Mouse (Mus musculus): Measurements from ENCODE around the gene 4933405L10Rik.

Gene 4933405L10Rik

DNA sequence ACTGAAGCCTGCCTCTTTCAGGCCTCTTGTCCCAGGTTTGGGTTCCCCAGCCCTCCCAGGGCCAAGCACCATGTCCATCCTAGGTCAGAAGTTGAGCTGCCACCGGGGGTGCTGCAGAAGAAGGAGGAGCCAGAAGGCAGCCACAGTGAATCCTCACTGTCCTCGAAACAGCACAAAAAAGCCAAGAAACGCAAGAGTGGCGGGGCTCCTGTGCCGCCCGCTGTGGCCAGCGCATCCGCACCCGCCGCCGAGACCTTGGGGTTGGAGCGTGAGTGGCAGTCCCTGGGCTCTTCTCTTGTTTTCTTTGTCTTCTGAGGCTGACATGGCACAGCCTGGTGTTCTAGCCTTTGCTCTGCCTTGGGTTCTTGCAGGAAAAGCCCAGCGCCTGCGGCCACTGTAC lies 1.9 kb downstream of the 4933405L10Rik start:
- Histone ChIP-seq H3K27me3 (ENCODE audit: control insufficient read depth, insufficient read depth, low read length, poor library complexity, severe bottlenecking) (no peaks in the 10 kb centered on the region), H3K36me3 (ENCODE audit: control insufficient read depth, insufficient read depth, low read length, poor library complexity, severe bottlenecking) (no peaks in the 10 kb centered on the region)
- DNase-seq (ENCODE audit: low read depth, low spot score): no peak

DNA sequence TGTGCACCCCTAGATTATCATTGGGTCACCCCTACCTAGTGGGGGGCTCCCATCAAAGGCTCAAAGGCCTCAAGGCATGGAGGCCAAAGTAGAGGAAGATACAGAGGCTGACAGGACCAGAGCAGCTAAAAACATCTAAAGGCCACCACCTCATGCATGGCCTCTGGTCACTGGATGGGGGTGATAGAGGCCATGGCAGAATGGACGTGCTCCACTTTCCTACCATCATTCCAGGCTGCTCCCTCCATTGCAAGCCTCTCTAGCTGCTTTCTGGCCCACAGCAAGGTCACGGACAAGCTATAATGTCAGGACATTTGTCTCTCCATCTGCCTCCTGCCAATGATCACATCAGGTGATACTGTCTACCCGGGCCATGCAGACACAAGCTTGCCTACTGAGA lies 4.8 kb downstream of the 4933405L10Rik start:
- no peaks in the 10 kb centered on the region for H3K27me3 ChIP-seq (ENCODE audit: control insufficient read depth, insufficient read depth, low read length, poor library complexity, severe bottlenecking)
- H3K36me3 ChIP-seq (ENCODE audit: control insufficient read depth, insufficient read depth, low read length, poor library complexity, severe bottlenecking): no peaks in the 10 kb centered on the region
- DNase-seq (ENCODE audit: low read depth, low spot score): no peak

GRCm38 (mm10) chr8:105714139-105714538 lies 6.7 kb downstream of the 4933405L10Rik start:
- DNase-seq (ENCODE audit: low read depth, low spot score): peak; percentile 93
- H3K36me3 ChIP-seq (ENCODE audit: control insufficient read depth, insufficient read depth, low read length, poor library complexity, severe bottlenecking): no peaks in the 10 kb centered on the region
- H3K27me3 ChIP-seq (ENCODE audit: control insufficient read depth, insufficient read depth, low read length, poor library complexity, severe bottlenecking): no peaks in the 10 kb centered on the region

GRCm38 (mm10) chr8:105715042-105715441 lies 7.6 kb downstream of the 4933405L10Rik start:
- Histone ChIP-seq H3K36me3 (ENCODE audit: control insufficient read depth, insufficient read depth, low read length, poor library complexity, severe bottlenecking) (no peaks in the 10 kb centered on the region), H3K27me3 (ENCODE audit: control insufficient read depth, insufficient read depth, low read length, poor library complexity, severe bottlenecking) (no peaks in the 10 kb centered on the region)
- DNase-seq (ENCODE audit: low read depth, low spot score): no peak

- DNase-seq (ENCODE audit: low read depth, low spot score): no peak
- no peaks in the 10 kb centered on the region for H3K27me3 ChIP-seq (ENCODE audit: control insufficient read depth, insufficient read depth, low read length, poor library complexity, severe bottlenecking)
- no peaks in the 10 kb centered on the region for H3K36me3 ChIP-seq (ENCODE audit: control insufficient read depth, insufficient read depth, low read length, poor library complexity, severe bottlenecking)
Observed at GRCm38 (mm10) chr8:105716302-105716945, 9.0 kb downstream of the 4933405L10Rik start.

DNA sequence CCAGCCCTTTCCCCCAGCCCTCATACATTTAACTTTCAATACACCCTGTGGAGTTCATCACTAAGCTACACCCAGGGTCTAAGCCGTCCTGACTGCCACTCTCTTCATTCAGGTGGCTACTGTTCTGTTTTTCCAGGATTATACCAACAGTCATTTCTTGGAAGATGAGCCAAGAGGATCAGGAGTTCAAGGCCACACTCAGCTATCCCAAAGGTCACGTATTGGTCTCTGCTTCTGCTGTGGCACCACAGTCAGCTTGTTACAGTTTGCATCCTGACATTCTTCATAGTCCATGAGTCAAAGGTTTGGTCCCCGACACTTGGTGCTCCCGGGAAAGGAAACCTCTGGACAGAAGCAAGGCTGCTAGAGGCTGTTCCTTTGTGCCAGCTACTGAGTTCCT lies 12.2 kb downstream of the 4933405L10Rik start:
- no peak for DNase-seq (ENCODE audit: low read depth, low spot score)
- Histone ChIP-seq H3K36me3 (ENCODE audit: control insufficient read depth, insufficient read depth, low read length, poor library complexity, severe bottlenecking) (no peaks in the 10 kb centered on the region), H3K27me3 (ENCODE audit: control insufficient read depth, insufficient read depth, low read length, poor library complexity, severe bottlenecking) (no peaks in the 10 kb centered on the region)

DNA sequence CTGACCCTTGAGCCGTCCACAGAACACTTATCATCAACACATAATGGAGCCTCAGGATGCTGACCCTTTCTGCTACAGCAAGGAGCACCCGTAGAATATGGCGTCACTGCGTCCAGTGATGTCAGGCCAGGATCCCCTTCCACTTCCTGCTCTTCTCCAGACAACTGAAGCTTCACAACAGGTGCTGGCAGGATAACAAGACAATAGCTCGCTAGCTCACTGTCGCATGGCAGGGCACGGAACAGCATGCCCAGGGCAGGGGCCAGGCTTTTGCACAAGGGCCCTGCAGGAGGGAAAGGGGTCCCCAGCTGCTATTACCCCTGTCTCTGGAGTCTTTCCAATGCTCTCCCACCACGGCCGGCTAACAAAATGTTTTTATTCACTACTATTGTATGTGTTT lies 15.4 kb downstream of the 4933405L10Rik start:
- H3K27me3 ChIP-seq (ENCODE audit: control insufficient read depth, insufficient read depth, low read length, poor library complexity, severe bottlenecking): no peaks in the 10 kb centered on the region
- DNase-seq (ENCODE audit: low read depth, low spot score): no peak
- H3K36me3 ChIP-seq (ENCODE audit: control insufficient read depth, insufficient read depth, low read length, poor library complexity, severe bottlenecking): no peaks in the 10 kb centered on the region

GRCm38 (mm10) chr8:105725726-105726125 lies 18.3 kb downstream of the 4933405L10Rik start:
- DNase-seq (ENCODE audit: low read depth, low spot score): no peak

GRCm38 (mm10) chr8:105727397-105728124 lies 20.1 kb downstream of the 4933405L10Rik start:
- no peaks in the 10 kb centered on the region for H3K27me3 ChIP-seq (ENCODE audit: control insufficient read depth, insufficient read depth, low read length, poor library complexity, severe bottlenecking)
- H3K36me3 ChIP-seq (ENCODE audit: control insufficient read depth, insufficient read depth, low read length, poor library complexity, severe bottlenecking): no peaks in the 10 kb centered on the region
- DNase-seq (ENCODE audit: low read depth, low spot score): no peak

More at GRCm38 (mm10) chr8:105725726-105726125, 18.3 kb downstream of the 4933405L10Rik start:
- Histone ChIP-seq H3K27me3 (ENCODE audit: control insufficient read depth, insufficient read depth, low read length, poor library complexity, severe bottlenecking) (no peaks in the 10 kb centered on the region), H3K36me3 (ENCODE audit: control insufficient read depth, insufficient read depth, low read length, poor library complexity, severe bottlenecking) (no peaks in the 10 kb centered on the region)

GRCm38 (mm10) chr8:105732186-105732585 lies 24.7 kb downstream of the 4933405L10Rik start:
- DNase-seq (ENCODE audit: low read depth, low spot score): no peak

GRCm38 (mm10) chr8:105739216-105739615 lies 31.8 kb downstream of the 4933405L10Rik start:
- Histone ChIP-seq H3K36me3 (ENCODE audit: control insufficient read depth, insufficient read depth, low read length, poor library complexity, severe bottlenecking) (no peaks in the 10 kb centered on the region), H3K27me3 (ENCODE audit: control insufficient read depth, insufficient read depth, low read length, poor library complexity, severe bottlenecking) (no peaks in the 10 kb centered on the region)
- no peak for DNase-seq (ENCODE audit: low read depth, low spot score)

More at GRCm38 (mm10) chr8:105732186-105732585, 24.7 kb downstream of the 4933405L10Rik start:
- no peaks in the 10 kb centered on the region for H3K36me3 ChIP-seq (ENCODE audit: control insufficient read depth, insufficient read depth, low read length, poor library complexity, severe bottlenecking)
- H3K27me3 ChIP-seq (ENCODE audit: control insufficient read depth, insufficient read depth, low read length, poor library complexity, severe bottlenecking): no peaks in the 10 kb centered on the region

DNA sequence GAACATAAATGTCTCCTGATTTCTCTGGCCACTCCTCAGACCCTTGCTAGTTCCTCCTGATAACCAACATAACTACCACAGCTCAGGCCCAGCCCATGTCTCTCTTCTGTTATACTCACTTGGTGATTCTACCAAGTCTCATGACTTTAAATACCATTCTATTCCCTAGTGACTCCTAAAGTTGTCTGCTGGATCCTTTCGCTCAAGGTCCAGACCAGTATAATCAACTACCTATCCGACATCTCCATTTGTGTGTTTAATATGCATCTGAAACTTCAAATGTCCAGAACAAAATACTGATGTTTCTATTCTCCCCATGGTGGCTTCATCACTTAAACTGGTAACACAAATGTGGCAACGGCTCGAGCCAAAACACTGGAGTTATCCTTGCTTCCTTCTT lies 35.8 kb downstream of the 4933405L10Rik start:
- Histone ChIP-seq H3K27me3 (ENCODE audit: control insufficient read depth, insufficient read depth, low read length, poor library complexity, severe bottlenecking) (no peaks in the 10 kb centered on the region), H3K36me3 (ENCODE audit: control insufficient read depth, insufficient read depth, low read length, poor library complexity, severe bottlenecking) (no peaks in the 10 kb centered on the region)
- no peak for DNase-seq (ENCODE audit: low read depth, low spot score)

DNA sequence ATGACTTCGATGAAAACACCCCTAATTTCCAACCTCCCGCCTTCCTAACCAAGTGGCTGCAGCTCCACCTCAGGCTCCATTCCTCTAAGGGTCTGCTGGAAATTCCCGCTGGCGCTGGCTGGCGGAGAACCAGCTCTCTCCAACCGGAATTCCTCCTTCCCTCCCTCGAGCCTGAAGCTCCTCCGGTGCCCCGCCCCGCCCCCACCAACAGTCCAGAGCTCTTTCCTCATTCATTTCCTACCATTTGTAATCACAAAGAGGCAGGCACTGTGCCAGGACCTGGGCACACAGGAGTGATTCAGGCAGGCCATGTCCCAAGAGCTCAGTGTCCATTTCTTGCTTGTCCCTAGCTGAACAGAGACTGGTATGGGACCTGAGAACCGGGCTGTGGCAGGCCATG lies 43.2 kb downstream of the 4933405L10Rik start:
- Histone ChIP-seq H3K27me3 (ENCODE audit: control insufficient read depth, insufficient read depth, low read length, poor library complexity, severe bottlenecking) (no peaks in the 10 kb centered on the region), H3K36me3 (ENCODE audit: control insufficient read depth, insufficient read depth, low read length, poor library complexity, severe bottlenecking) (no peaks in the 10 kb centered on the region)
- no peak for DNase-seq (ENCODE audit: low read depth, low spot score)

GRCm38 (mm10) chr8:105753916-105754315 lies 46.5 kb downstream of the 4933405L10Rik start:
- H3K36me3 ChIP-seq (ENCODE audit: control insufficient read depth, insufficient read depth, low read length, poor library complexity, severe bottlenecking): no peaks in the 10 kb centered on the region
- H3K27me3 ChIP-seq (ENCODE audit: control insufficient read depth, insufficient read depth, low read length, poor library complexity, severe bottlenecking): no peaks in the 10 kb centered on the region
- no peak for DNase-seq (ENCODE audit: low read depth, low spot score)

DNA sequence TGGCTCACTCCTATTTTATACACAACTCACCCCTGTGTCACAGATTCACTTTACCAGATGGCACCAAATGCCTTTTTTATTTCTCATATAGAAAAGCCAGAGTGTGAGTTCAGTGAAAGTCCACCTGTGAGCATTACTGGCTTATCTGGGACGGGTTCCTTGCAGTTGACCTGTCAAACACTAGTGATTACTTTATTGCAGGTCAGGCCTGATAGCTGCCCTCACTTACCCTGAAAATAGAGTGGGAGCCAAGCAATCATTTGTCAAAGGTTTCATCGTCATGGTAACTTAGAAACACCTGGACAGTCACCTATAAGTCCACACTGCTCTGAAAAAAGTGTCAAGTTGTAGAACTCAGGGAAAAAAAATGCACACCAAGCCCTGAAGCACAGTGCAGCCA lies 47.2 kb downstream of the 4933405L10Rik start:
- Histone ChIP-seq H3K27me3 (ENCODE audit: control insufficient read depth, insufficient read depth, low read length, poor library complexity, severe bottlenecking) (no peaks in the 10 kb centered on the region), H3K36me3 (ENCODE audit: control insufficient read depth, insufficient read depth, low read length, poor library complexity, severe bottlenecking) (no peaks in the 10 kb centered on the region)
- DNase-seq (ENCODE audit: low read depth, low spot score): no peak
